Mouse (Mus musculus) ES-Bruce4 (cell line): ENCODE measurements at regions not wholly inside any gene's neighbourhood (a gene's known extent, or its start where the extent isn't known, plus 50 kb on each side); places are given as distances from the start of the nearest gene placed in this dataset.
A peak's percentile ranks its signal among the peaks of the same experiment; 100 is the strongest.

Experiments used
- CTCF ChIP-seq: IDR thresholded peaks from one replicate; pipeline ENCODE4 v1.8.1; 2011; ENCODE audit warnings: low read depth, low read length
- EP300 ChIP-seq: IDR thresholded peaks from 2 replicates; pipeline ENCODE4 v1.6.1; 2011; ENCODE audit warnings: low read depth, low read length; ENCODE audit not compliant: insufficient read depth
- POLR2A ChIP-seq: IDR thresholded peaks from one replicate; pipeline ENCODE4 v1.8.1; 2011; ENCODE audit warnings: low read length; ENCODE audit not compliant: insufficient read depth

DNA sequence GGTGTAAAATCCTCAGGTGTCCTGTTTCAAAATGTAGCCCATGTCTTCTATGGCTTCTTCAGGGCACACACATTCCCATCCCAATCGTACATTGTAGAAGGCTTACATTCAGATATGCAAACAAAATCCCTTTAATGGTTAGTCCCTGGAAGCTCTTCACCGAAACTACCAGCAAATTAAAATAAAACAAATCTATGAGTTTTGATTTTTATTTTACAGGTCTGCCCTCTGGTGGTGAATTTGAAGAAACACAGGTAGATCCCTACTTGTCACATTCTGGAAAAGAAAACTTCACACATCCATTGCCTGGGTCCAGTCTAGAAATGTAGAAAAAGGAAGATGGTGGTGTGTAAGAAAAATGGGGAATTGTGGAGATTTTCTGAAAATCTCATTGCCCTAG lies 51.5 kb upstream of the Slc25a36 start:
- TF ChIP-seq CTCF (peak; percentile 6), POLR2A (no peak), EP300 (no peak)
